Mouse (Mus musculus): ENCODE measurements at regions not wholly inside any gene's neighbourhood (a gene's known extent, or its start where the extent isn't known, plus 50 kb on each side); places are given as distances from the start of the nearest gene placed in this dataset.

- no peak for TF ChIP-seq ZC3H11A (IDR thresholded peaks at IDR 0.05; ENCODE audit: low read depth, low read length)
- no peak for TF ChIP-seq RCOR1 (conservative IDR thresholded peaks at IDR 0.05; ENCODE audit: low read depth, low read length)
These were observed 389.8 kb downstream of the Slc4a3 start for GRCm38 (mm10) chr1:75935866-75936265.

All from CH12.LX (cell line).